28 mouse cellular contexts compared by ENCODE assay signal in genomic region chr8:61268233-61268916, GRCm38 (mm10). TPM values are rescaled to one million over a fixed set of nuclear protein-coding genes. Genes with fewer than 3 reads are reported as not detected.
DNase-seq lines count a peak whose midpoint lies in the region; ATAC-seq and TF ChIP-seq lines count a peak whose summit lies in the region.
"Had no signal": no experiment of that assay in that cellular context is flagged by ENCODE, and none has a peak within 500 bp of the region (broad histone marks: within the 10 kb centered on the region; RNA-seq: fewer than 3 reads in every experiment).

No protein-coding gene starts in this region.

- peaks cover 12% of the 10 kb centered on the region; the same call in 1 of the 2 replicates for H3K27me3 ChIP-seq in heart, embryonic 13.5 days (replicated peaks)
- H3K27me3 ChIP-seq in liver, adult 2 months (ENCODE audit: control insufficient read depth, insufficient read depth, low read length): no peaks in the 10 kb centered on the region
- no peaks in the 10 kb centered on the region for H3K27me3 ChIP-seq in liver, embryonic 11.5 days (replicated peaks; ENCODE audit: control insufficient read depth, insufficient read depth, low read length)
- no peaks in the 10 kb centered on the region for H3K27me3 ChIP-seq in limb, embryonic 14.5 days (ENCODE audit: control insufficient read depth, insufficient read depth, low read length)
- H3K27me3 ChIP-seq: CH12.LX; embryonic facial prominence, embryonic 12.5 days; forebrain, embryonic 13.5 days; hindbrain, embryonic 12.5 days; hindbrain, embryonic 15.5 days; Patski had no signal

- no peak for TF ChIP-seq CTCF in liver, adult 2 months (IDR thresholded peaks at IDR 0.05; ENCODE audit: low read depth, low read length)

- H3K9me3 ChIP-seq in heart, embryonic 13.5 days: no peaks in the 10 kb centered on the region
- no peaks in the 10 kb centered on the region for H3K9me3 ChIP-seq in liver, embryonic 11.5 days (ENCODE audit: control insufficient read depth, low read length)
- H3K9me3 ChIP-seq in limb, embryonic 14.5 days (ENCODE audit: control insufficient read depth, low read length): no peaks in the 10 kb centered on the region
- H3K9me3 ChIP-seq: embryonic facial prominence, embryonic 12.5 days; forebrain, embryonic 10.5 days; forebrain, embryonic 13.5 days; G1E; heart, embryonic 10.5 days; hindbrain, embryonic 12.5 days; hindbrain, embryonic 15.5 days had no signal

- H3K4me3 ChIP-seq in heart, embryonic 13.5 days: no peak overlapping the region
- no peak overlapping the region for H3K4me3 ChIP-seq in liver, adult 2 months (ENCODE audit: insufficient read depth, low read depth, low read length)
- no peak overlapping the region for H3K4me3 ChIP-seq in liver, embryonic 11.5 days (ENCODE audit: low read depth, low read length)
- H3K4me3 ChIP-seq in limb, embryonic 14.5 days (replicated peaks; ENCODE audit: low read length): no peak overlapping the region
- H3K4me3 ChIP-seq: embryonic facial prominence, embryonic 12.5 days; erythroblast, embryonic 14.5 days; forebrain, embryonic 10.5 days; forebrain, embryonic 13.5 days; gastrocnemius, adult 2 months; heart, adult 2 months; heart, embryonic 10.5 days; hindbrain, embryonic 12.5 days; hindbrain, embryonic 15.5 days had no signal

- H3K4me1 ChIP-seq in heart, embryonic 13.5 days: peaks cover 31% of the 10 kb centered on the region
- peaks cover 4% of the 10 kb centered on the region; the same call in 1 of the 2 replicates for H3K4me1 ChIP-seq in liver, adult 2 months (ENCODE audit: control insufficient read depth, insufficient read depth, low read length)
- peaks cover 5% of the 10 kb centered on the region; the same call in 1 of the 2 replicates for H3K4me1 ChIP-seq in liver, embryonic 11.5 days (replicated peaks; ENCODE audit: control insufficient read depth, insufficient read depth, low read length)
- peaks cover 31% of the 10 kb centered on the region for H3K4me1 ChIP-seq in limb, embryonic 14.5 days (ENCODE audit: control insufficient read depth, insufficient read depth, low read length)

- no peak for ATAC-seq in heart, embryonic 13.5 days (ENCODE audit: extremely low read depth, insufficient number of reproducible peaks, low FRiP score, low TSS enrichment)
- ATAC-seq in liver, embryonic 11.5 days (replicated peaks; ENCODE audit: low FRiP score): no peak
- peak; percentile 49 for ATAC-seq in limb, embryonic 14.5 days (ENCODE audit: low FRiP score, low read depth)
- ATAC-seq: forebrain, embryonic 13.5 days; forebrain, postnatal 0 days; Patski had no signal

- TF ChIP-seq POLR2A in liver, adult 2 months (IDR thresholded peaks at IDR 0.05; ENCODE audit: extremely low read depth, insufficient read depth, low read length): no peak
- TF ChIP-seq POLR2A in limb, embryonic 14.5 days (IDR thresholded peaks at IDR 0.05; ENCODE audit: borderline replicate concordance, extremely low read depth, insufficient read depth, insufficient read length): no peak

- WGBS in heart, embryonic 13.5 days: 82% methylated on average over 10 of the region's 10 CpGs
- WGBS in liver, adult 2 months: 75% methylated on average over 10 of the region's 10 CpGs
- WGBS in liver, embryonic 11.5 days: 90% methylated on average over 10 of the region's 10 CpGs
- 47% methylated on average over 10 of the region's 10 CpGs for WGBS in limb, embryonic 14.5 days

- no peak overlapping the region for H3K9ac ChIP-seq in heart, embryonic 13.5 days
- no peak overlapping the region for H3K9ac ChIP-seq in liver, adult 2 months (ENCODE audit: low read depth, low read length)
- no peak overlapping the region for H3K9ac ChIP-seq in liver, embryonic 11.5 days (ENCODE audit: low read depth, low read length)
- no peak overlapping the region for H3K9ac ChIP-seq in limb, embryonic 14.5 days (ENCODE audit: low read depth, low read length, severe bottlenecking)
- H3K9ac ChIP-seq: embryonic facial prominence, embryonic 12.5 days; forebrain, embryonic 13.5 days; forebrain, postnatal 0 days; hindbrain, embryonic 12.5 days; hindbrain, embryonic 15.5 days had no signal

- H3K27ac ChIP-seq in heart, embryonic 13.5 days (replicated peaks): 0 out of 2 replicates have a peak overlapping the region, but pooled peaks have one; percentile 16
- no peak overlapping the region for H3K27ac ChIP-seq in liver, adult 2 months (replicated peaks; ENCODE audit: insufficient read depth, low read depth, low read length)
- no peak overlapping the region for H3K27ac ChIP-seq in liver, embryonic 11.5 days (ENCODE audit: low read depth, low read length)
- no peak overlapping the region for H3K27ac ChIP-seq in limb, embryonic 14.5 days (replicated peaks; ENCODE audit: low read depth, low read length)
- H3K27ac ChIP-seq: embryonic facial prominence, embryonic 12.5 days; forebrain, embryonic 10.5 days; forebrain, embryonic 13.5 days; gastrocnemius, adult 2 months; heart, adult 2 months; heart, embryonic 10.5 days; hindbrain, embryonic 12.5 days; hindbrain, embryonic 15.5 days had no signal

- no peak for DNase-seq in heart, adult 11 months
- DNase-seq in kidney, adult 9 months: peak; percentile 52
- DNase-seq in kidney, postnatal 14 days: no peak
- peak; percentile 60 for DNase-seq in liver, adult 2 months (ENCODE audit: extremely low read depth, low read depth, low spot score)
- DNase-seq in liver, embryonic 11.5 days (ENCODE audit: low spot score): no peak
- no peak for DNase-seq in limb, embryonic 14.5 days (ENCODE audit: low spot score)
- DNase-seq in urinary bladder, postnatal 14 days (ENCODE audit: low spot score): no peak
- DNase-seq: adrenal gland, postnatal 10 days; adrenal gland, postnatal 36 days; B cell, adult 2 months; cerebellum, adult 18-20 months; cerebellum, adult 9-10 months; cerebellum, postnatal 14 days; forebrain, postnatal 0 days; gastrocnemius, adult 2 months; gastrocnemius, postnatal 14 days; heart, adult 2 months had no signal

- no peak overlapping the region for H3K4me2 ChIP-seq in heart, embryonic 13.5 days
- H3K4me2 ChIP-seq in liver, embryonic 11.5 days: no peak overlapping the region
- H3K4me2 ChIP-seq in limb, embryonic 14.5 days (replicated peaks; ENCODE audit: low read depth, low read length, severe bottlenecking): no peak overlapping the region
- H3K4me2 ChIP-seq: embryonic facial prominence, embryonic 12.5 days; forebrain, embryonic 13.5 days; hindbrain, embryonic 12.5 days; hindbrain, embryonic 15.5 days had no signal

- peaks cover 13% of the 10 kb centered on the region for H3K79me2 ChIP-seq in liver, adult 2 months (ENCODE audit: control insufficient read depth, insufficient read depth, low read length)

- H3K36me3 ChIP-seq in heart, embryonic 13.5 days: no peaks in the 10 kb centered on the region
- H3K36me3 ChIP-seq in liver, adult 2 months (ENCODE audit: control insufficient read depth, insufficient read depth, low read length): no peaks in the 10 kb centered on the region
- H3K36me3 ChIP-seq in liver, embryonic 11.5 days (ENCODE audit: control insufficient read depth, insufficient read depth, low read length): no peaks in the 10 kb centered on the region
- H3K36me3 ChIP-seq in limb, embryonic 14.5 days (ENCODE audit: control insufficient read depth, insufficient read depth, low read length): no peaks in the 10 kb centered on the region
- H3K36me3 ChIP-seq: embryonic facial prominence, embryonic 12.5 days; forebrain, embryonic 10.5 days; G1E; heart, embryonic 10.5 days; hindbrain, embryonic 12.5 days; hindbrain, embryonic 15.5 days had no signal

RNA-seq across cellular contexts. Expression of gene Sh3rf1, which starts 44.7 kb away (rescaled TPM):
- polyA plus RNA-seq in heart, embryonic 13.5 days (2015; fragmentation: Nextera tagmentation; extraction: Ambion mirVana): 4.8 and 5.3 TPM in 2 replicates
- total RNA-seq in liver, adult 2 months (2014; rRNA removed): 1.8 and 2.5 TPM in 2 replicates
- polyA plus RNA-seq in liver, adult 2 months (2012; rRNA removed): 1.3 and 1.6 TPM in 2 replicates
- 6.7 and 7.1 TPM in 2 replicates for polyA plus RNA-seq in liver, embryonic 11.5 days (2014; fragmentation: Nextera tagmentation; extraction: Ambion mirVana)
- polyA plus RNA-seq in limb, embryonic 14.5 days (2012; rRNA removed): 8.8 and 9.9 TPM in 2 replicates
- polyA plus RNA-seq in limb, embryonic 14.5 days (2014; fragmentation: Nextera tagmentation; extraction: Ambion mirVana): 12.8 and 15.2 TPM in 2 replicates

Comparison
In these comparisons a context has a peak if more than half of its experiments do, and no peak if none do; other contexts are left out.
1. DNase-seq: peak in kidney, adult 9 months (single experiment) and liver, adult 2 months (single experiment); none in heart, adult 11 months (single experiment), kidney, postnatal 14 days (single experiment), liver, embryonic 11.5 days (single experiment), limb, embryonic 14.5 days (single experiment) and urinary bladder, postnatal 14 days (single experiment).